Mouse (Mus musculus): Measurements from ENCODE around the gene Prrx2.

The Prrx2 gene

DNA sequence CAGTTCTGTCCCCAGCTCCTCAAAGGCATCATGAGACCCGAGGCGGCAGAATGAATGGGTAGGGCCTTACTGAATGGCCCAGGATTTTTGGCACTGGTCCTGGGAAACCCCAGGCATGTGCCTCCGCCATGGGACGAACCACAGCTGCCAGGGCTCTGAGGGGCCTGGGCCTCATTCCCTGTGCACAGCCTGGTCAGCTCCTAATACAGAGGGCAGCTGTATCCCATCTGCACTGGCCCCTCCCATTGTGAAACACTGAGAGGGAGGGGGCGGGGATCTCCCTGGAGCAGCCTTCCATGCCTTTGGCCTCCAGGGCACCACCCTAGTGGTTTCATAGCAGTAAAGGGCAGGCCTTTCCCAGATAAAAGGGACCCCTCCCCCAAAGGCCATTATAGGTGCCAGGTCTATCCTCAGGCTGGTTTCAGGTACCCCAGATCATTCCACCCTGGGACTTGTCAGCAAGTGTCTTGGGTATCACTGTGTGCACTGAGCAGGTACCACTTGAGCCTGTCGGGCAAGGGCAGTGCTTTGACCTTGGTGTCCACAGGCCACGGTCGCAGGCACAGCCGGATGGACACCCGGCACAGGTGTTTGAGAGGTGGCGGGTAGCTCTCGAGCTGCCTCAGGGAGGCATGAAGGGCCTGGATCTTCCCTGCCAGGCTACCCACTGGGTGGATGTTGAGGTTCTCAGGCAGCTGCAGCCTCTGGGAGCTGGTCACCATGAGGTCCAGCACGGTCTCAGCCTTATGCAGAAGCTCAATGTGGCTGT is 11.2 kb upstream of the Prrx2 start:
- DNase-seq = no peak

DNA sequence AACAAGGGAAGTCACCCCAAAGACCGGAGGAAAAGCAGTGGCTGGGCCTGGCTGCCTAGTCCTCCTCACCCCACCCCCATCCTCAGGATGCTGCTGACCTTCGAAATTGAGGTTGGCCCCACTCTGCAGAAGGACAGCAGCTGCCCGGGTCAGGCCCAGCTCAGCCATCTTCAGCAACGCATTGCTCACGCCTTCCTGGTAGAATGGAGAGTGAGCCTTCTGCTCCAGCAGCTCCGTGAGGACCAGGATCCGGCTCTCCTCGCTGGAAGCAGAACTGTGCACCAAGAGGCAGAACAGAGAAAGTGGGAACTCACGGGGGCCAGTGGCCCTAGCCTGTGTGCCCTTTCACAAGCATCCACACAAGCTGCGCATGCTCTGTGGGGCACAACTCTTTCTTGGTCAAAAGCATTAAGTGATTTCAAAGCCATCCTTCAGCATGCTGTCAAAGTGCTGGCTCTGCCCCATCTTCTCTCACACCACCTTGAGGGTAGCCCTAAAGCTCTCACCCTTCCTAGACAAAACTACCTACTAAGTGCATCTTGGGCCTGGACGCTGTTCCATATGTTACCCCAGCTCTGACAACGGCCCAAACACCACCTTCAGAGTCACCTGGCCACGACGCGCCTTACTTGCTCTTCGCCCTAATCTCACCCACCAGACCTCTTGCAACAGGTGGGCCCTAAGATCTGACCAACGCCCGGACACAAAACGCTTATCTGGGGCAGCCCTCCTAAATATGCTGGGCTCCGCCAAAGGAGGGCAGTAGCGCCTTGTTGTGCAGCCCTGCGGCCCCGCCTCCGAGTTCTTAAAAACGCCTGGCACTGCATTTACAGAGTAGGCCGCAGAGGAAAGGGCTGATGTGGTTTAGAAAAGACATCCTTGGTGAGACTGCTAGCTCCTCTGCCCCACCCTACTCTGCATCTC is 7.7 kb upstream of the Prrx2 start:
- no peak for DNase-seq

DNA sequence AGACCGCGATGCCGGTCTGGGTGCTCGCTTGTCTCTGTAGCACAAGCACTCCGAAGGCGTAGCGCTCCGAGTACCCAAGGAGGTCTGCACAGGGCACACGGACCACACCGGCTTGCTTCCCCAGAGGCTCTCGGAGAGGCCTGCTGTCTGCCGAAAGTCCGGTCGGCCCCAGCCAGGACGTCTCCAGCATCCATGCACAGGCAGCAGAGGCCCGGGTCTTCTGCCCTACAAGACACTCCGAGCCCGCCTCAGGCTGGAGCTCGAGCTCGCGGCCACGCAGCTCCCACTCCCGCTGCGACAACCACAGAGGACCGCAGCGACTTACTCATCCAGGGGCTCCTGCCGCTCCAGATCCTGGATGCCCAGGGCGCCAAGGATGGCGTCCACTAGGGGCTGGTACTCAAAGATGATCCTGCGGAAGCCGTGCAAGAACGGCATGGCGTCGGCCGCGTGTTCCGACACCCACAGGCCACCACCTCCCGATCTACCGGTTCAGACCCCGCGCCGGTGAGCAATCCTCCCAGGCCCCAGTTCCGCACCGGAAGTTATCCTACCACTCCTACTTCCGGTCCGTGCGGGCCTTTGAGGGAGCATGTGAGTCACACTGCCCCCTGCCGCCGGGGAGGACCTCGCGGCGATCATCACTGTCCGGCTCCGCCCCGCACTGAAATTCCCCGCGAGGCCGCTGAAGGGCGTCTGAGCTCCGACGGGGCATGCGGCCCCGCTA is 6.9 kb upstream of the Prrx2 start:
- DNase-seq = peak; percentile 90

DNA sequence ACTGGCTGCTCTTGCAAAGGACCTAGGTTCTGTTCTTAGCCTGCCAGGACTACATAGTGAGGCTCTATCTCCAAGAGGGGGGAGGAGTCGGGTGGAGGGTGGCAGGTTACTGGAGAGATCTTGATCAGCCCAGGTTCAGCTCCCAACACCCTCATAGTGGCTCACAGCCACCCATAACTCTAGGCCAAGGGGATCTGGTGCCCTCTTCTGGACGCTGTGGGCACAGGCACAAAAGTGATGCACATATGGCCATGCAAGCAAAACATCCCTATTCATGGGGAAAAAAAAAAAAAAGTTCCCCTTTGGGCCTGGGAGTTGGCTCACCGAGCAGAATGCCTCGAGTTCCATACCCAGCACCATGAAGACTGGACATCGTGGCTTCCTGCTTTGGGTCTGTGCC is 5.5 kb upstream of the Prrx2 start:
- no peak for DNase-seq

DNA sequence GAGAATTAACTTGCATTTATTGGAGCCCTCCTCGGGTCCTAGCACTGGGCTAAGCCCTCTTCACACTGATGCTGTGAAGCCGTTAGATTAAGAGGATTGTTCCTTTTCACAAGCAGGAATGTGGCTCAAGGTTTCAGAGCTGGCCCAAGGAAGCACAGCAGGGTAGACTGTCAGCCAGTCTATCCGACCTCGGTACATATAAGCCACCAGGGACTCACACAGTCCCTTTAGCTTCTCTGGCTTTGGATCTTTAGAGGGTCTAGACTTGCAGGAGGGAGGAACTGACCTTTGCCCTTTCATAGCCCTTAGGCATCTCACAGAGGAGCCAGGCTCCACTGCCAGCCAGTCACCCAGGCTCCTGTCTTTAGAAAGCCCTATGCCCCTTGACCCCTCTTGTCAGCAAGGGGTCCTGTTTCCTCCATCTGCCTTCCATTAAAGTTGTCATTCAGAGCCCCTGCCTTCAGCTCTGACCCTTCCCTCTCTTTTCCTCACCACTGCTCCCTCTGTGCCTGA is 4.4 kb upstream of the Prrx2 start, which contains the start of gene Asb6:
Gene Asb6, minus strand, starts transcription at position 51 of the 513 bp plus-strand sequence.
- no peak for DNase-seq

DNA sequence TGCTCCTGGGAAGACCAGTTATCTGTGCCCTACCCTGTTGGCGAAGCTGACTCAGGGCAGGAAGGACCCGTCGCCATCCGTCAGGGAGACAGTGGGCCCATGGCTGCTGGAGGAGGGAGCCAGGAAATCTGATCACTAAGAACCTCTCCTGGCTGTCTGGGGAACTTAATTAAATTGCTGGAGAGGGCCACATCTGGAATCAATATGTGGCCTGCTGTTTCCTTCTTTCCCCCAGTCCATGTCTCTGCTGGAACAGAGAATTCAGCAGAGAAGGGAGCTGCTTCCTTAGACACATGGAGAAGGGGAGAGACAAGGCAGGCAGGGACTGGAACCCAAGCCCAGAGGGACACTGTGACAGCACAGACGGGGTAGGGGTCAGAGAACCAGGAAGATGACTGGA is 1.1 kb upstream of the Prrx2 start:
- no peak for DNase-seq

DNA sequence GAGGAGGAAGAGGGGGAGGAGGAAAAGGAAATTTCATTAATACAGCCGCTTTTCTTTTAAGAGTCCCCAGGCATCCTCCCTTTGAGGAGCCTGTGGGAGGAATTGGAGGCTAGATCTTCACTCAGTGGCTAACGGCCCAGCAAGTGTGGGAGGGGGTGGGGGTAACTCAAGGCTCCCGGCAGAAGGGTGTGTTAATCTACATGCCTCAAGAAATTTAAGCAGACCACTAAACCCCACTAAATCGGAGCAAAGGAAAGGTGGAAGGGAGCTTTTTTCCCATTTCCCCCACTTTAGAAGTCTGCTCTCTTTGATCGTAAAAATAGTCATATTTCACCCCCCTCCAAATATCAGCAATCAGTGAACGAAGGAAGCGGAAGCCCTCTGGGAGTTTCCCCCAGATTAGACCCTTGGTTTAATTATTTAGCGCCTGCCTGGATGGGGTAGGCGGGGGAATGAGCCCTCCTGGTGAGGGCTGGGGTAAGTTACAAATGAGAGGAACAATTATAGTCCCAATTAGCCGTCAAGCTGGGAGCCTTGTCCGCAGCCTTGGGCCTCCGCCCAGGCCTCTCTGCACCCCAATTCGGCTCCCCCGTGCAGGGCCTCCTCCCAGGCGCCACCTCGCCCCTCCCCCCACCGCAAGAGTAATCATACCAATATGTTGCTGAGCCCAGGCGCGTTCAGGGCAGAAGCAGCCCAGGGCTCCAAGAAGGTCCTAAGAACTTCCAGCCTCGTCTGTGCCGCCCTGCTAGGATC is 1.6 kb downstream of the Prrx2 start:
- no peak for DNase-seq

DNA sequence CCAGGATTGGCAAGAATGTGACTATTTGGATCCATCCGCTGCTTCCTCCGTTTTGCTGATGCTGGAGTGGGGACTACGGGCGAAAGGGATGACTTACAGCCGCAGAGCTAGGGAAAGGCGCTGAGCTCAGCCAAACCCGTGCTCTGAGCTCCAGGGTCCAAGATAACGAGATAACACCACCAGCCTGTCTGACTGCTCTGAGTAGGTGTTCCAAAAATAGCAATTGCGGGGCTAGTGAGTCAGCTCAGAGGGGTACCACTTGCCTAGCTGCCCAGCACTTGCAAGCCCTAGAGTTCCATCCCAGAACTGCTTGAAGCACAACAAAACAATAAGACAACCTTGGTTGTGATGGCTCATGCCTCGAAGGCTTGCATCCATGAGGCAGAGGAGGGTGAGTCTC is 7.8 kb downstream of the Prrx2 start:
- no peak for DNase-seq

DNA sequence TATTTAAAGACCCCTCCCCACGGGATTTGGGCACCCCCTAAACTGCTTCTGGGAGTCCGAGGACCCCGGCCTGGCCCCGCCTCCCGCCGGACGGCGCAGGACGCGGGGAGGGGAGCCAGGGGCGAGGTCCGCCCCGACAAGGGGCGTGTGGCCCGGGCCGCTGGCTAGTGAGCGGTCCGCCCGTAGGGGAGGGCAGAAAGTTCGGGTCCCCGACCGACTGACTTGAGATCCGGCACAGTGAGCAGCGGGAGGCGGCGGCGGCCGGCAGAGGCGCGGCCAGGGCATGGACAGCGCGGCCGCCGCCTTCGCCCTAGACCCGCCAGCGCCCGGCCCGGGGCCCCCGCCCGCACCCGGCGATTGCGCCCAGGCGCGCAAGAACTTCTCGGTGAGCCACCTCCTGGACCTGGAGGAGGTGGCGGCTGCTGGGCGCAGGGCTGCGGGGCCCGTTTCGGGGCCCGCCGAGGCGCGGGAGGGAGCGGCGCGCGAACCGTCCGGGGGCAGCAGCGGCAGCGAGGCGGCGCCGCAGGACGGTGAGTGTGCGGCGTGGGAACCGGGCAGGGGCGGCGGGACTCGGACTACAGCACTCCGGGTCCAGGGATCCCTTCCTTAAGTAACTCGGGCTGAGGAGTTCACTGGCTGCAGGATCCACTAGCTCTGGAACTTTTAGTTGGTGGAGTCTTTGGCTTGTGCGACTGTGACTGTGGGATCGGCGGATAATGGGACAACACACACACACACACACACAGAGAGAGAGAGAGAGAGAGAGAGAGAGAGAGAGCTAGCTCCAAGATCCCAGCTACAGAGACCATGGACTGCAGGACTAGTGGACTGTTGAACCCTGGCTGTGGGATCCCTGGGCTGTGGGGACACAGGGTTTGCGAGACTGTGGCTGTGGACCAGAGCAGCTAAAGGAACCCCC is 10.6 kb downstream of the Prrx2 start:
- no peak for DNase-seq

DNA sequence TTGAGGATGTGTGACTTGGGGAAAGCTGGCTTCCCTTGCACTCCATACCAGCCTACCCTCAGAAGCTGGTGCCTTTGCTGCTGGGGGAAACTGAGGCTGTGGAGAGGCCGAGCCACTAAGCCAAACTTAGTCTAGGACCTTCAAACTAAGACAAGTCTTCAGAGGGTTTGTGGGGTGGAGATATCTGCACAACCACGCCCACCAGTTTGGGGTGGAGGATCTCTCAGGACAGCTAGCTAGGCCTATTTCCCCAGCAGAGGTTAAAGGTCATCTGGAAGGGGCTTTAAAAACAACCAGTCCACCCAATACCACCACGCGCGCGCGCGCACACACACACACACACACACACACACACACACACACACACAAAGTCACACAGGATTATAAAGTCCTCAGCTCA is 11.5 kb downstream of the Prrx2 start:
- no peak for DNase-seq

DNA sequence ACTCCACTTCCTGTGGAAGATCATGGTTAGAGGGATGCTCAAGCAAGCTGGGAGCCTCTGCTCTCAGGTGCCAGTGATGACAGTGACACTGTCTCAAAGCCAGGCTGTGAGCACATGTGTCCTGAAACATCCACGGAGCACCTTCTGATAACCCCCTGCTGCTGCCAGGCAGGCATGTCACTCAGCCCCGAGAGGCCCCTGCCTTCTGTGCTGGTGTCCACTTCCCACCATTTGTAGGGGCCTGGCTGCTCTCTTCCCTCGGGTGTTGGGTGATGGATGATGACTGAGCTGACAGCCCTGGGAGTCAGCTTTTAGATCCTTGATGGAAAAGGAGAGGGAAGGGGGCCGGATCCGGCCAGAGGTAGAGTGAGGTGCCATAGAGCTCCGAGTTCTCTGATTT is 12.0 kb downstream of the Prrx2 start:
- no peak for DNase-seq

DNA sequence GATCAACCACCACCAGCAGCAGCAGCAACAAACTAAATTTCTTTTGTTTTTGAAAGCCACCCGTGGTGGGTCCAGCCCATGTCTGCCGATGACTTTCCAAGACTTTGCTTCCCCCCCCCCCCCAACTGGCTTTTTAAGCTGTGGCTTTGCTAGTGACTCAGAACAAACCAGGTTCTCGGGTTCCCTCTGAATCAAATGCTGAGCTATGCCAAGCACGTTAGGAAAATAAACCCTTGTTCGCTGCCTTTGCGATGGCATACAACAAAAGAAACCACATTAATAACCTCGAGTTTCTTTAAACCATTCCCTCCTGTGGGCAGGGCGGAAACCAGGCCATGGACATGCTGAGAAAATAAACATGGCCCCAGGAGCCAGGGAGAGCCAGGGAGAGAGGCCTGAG is 13.4 kb downstream of the Prrx2 start:
- no peak for DNase-seq

DNA sequence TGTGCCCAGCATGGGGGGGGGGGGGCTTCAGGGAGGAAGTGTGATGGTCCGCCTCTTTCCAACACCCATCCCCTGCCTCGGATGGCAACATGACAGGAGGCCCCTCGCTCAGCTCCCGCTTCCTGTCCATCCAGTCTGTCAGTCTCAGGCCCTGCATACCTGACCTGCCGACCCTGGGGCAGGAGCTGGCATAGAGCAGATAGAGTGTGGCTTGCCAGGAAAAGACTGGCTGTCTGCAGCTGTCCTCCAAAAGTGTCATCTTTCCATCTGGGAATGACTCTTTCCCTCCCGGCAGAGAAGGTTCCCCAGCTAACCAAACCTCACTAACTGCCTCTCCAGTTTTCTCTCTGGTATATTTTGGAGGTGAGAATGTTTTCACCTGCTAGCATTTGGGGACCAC is 15.8 kb downstream of the Prrx2 start:
- no peak for DNase-seq

DNA sequence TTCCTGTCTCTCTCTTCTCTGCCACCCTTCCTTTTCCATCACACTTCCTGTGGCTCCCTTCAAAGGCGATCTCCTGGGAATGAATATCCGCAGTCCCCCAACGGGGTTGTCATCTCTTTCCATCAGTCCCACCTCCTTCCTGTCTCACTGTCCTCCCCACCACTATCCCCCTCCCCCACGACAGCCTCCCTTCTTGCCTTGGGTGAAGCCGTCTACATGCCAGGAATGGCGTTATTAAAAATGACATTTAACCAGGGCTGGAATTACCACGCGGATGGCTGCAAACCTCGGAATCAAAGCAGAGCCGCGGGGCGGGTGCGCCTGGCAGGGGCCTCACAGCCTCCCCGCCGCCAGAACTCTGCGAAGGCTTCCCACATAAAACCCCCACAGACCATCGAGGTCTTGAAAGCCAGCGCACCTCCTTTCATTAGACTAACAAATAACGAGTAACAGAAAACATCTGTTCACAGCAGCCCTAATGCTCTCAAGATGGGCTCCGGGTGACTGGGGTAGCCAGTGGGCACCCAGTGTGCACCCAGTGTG is 18.1 kb downstream of the Prrx2 start:
- DNase-seq = no peak

DNA sequence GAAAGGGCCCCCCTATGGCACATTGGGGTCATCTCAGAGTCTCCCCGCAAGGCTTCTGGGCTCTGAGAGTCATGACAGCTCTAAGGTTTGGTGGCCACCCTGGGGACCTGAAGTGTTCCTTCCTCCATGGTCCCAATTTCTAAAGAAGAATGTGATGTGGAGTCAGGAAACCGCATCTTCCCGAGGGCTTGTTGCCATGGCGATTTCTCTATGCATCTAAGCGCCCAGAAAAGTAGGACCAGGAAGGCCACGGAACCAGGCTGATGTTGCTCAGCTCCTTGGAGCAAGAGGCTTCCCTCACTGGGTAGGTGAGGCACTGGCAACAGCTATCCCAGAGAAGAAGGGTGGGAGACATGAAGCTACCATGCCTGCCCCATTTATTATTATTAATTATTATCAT is 22.3 kb downstream of the Prrx2 start:
- DNase-seq = no peak

DNA sequence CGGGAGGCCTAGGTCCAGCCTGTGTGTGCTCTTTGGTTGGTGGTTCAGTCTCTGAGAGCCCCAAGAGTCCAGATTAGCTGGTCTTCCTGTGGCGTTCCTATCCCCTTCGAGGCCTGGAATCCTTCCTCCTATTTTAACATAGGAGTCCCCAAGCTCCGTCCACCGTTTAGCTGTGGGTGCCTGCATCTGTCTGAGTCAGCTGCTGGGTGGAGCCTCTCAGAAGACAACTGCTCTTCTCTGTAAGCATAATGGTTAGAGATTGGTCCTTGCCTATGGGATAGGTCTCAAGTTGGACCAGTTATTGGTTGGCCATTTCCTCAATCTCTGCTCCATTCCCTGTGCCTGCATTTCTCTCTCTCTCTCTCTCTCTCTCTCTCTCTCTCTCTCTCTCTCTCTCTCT is 25.0 kb downstream of the Prrx2 start:
- no peak for DNase-seq

DNA sequence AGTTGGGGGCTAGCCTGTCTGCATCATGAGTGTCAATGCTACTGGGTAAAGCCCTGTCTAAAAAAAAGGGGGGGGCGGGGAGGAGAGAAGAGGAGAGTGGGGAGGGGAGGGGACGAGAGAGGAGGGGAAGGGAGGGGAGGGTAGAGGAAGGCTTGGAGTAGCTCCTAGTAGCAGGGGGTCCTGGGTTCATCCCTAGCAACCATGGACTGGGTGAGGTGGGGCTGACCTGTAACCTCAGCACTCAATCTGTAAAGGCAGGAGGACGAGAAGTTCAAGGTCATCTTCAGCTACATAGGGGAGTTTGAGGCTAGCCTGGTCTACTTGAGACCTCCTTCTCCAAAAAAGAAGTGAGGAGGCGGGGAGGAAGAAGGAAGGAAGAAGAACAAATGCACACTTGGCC is 27.3 kb downstream of the Prrx2 start:
- no peak for DNase-seq

DNA sequence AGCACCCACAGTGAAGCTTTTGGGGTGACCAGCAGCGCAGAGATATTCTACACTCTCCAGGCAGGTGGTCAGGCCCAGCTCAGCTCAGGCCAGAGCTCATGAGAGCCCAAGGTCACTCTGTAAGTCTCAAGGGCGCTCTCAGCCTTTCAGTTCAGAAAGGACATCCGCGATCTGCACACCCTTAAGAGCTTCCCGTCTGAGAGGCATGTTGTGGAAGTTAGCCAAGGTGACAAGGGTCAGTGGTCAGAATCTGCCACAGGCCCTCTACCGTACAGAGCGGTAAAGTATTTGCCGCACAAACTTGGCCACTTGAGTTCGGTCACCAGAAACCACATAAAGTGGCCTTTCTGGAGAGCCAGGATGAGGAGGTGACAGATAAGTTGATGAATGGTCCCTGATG is 28.8 kb downstream of the Prrx2 start:
- DNase-seq = no peak

DNA sequence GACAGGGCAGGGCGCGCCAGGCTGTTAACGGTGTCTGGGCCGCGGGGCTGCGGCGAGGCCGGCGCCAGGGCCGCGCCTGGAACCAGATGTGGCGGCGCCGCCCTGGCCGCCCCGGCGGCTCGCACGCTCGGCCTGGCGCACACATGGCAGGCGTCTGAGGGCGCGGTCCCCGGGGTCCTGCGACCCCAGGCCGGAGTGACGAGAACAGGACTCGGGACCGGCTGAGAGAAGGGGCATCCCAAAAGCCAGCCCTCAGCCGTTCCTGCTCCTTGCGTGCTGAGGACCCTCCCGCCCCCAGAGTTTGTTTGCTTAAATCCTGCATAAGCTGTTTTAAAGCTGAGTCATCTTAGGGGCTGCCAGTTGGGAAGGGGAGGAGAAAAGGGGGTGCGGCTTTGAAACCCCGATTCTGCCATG is 30.2 kb downstream of the Prrx2 start:
- no peak for DNase-seq

DNA sequence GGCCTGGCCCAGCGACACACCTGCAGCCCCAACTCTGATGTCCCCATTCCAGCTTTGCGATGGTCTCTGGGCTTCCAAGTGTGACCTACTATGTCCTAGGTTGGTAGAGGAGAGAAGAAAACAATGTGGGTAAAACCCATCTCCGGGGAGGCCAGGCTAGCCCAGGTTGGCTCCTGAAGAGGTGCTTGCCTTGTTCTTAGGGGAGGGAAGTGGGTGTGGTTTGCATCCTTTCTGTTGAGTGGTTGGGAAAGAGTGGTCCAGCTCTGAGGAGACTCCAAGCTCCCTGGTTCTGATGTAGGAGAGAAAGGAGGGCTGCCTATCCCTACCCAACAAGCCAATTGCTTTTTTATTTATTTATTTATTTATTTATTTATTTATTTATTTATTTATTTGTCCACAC is 30.7 kb downstream of the Prrx2 start:
- no peak for DNase-seq

DNA sequence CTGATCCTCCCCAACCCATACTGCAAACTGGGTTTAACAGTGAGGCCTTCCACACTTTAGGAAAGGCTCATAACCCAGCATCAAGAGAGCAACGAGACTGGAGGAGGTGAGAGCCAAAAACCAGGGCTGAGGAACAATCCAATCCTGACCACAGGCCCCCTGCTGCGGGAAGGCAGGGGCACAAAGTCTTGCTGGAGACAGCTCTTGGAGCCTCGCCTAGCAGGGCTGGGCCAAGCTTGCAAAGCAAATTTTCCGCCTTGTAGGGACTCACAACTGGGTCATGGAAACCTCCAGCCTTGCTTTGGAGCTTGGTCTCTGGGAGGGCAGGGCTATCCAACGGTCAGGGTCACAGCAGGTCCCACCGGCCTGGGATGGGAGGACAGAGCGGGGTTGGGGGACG is 36.1 kb downstream of the Prrx2 start:
- DNase-seq = peak; percentile 31

Data from cerebellum, adult 9-11 months (tissue).